26 mouse cellular contexts compared by ENCODE assay signal in the genomic region with DNA sequence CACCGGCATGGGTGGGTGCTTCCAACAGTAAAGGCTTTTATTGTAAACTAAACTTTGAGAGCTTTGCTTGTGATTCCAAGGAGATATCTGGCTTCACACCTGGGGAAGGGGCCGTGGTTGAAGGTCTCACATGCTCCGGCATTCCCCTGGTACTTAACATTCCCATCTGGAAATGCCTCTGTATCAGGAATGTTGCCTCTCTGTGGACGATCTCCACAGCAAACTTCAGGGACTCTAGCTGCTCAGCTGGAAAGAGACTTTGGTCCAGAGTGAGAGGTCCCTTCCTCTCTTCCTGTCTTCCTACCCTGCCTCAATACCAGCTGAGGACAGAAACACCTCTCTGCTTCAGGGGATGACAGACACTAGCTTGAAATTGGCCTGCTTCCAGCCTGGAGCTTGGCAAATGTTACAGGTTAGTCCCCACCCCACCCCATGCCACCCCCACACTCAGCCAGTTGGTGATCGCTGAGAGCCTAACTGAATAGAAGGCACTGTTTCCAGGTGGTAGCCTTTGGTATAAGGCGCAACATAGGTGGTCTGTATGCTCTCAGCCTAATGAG. TPM values are rescaled to one million over a fixed set of nuclear protein-coding genes. Genes with fewer than 3 reads are reported as not detected.
A peak's percentile ranks its signal among the peaks of the same experiment; 100 is the strongest.
DNase-seq lines count a peak whose midpoint lies in the region; ATAC-seq and TF ChIP-seq lines count a peak whose summit lies in the region.
"Had no signal": no experiment of that assay in that cellular context is flagged by ENCODE, and none has a peak within 500 bp of the region (broad histone marks: within the 10 kb centered on the region; RNA-seq: fewer than 3 reads in every experiment).

No protein-coding gene starts in this region.

- no peaks in the 10 kb centered on the region for H3K27me3 ChIP-seq in heart, embryonic 16.5 days (ENCODE audit: control insufficient read depth, insufficient read depth, low read length)
- peaks cover 12% of the 10 kb centered on the region for H3K27me3 ChIP-seq in myocyte (ENCODE audit: control insufficient read depth, insufficient read depth, insufficient read length)
- no peaks in the 10 kb centered on the region for H3K27me3 ChIP-seq in hindbrain, embryonic 14.5 days (ENCODE audit: control insufficient read depth, insufficient read depth, low read length)
- H3K27me3 ChIP-seq: forebrain, embryonic 15.5 days; limb, embryonic 13.5 days; midbrain, embryonic 13.5 days; neural tube, embryonic 13.5 days; Patski had no signal

- WGBS in heart, embryonic 16.5 days = 38% methylated on average over 6 of the region's 6 CpGs
- 77% methylated on average over 6 of the region's 6 CpGs for WGBS in hindbrain, embryonic 14.5 days

- H3K4me1 ChIP-seq in heart, embryonic 16.5 days (ENCODE audit: control insufficient read depth, insufficient read depth, low read length) = peaks cover 13% of the 10 kb centered on the region
- no peaks in the 10 kb centered on the region for H3K4me1 ChIP-seq in hindbrain, embryonic 14.5 days (replicated peaks; ENCODE audit: control insufficient read depth, insufficient read depth, low read length)
- H3K4me1 ChIP-seq: forebrain, embryonic 15.5 days; midbrain, embryonic 13.5 days; neural tube, embryonic 13.5 days had no signal

- H3K9ac ChIP-seq in heart, embryonic 16.5 days (ENCODE audit: low read length) = no peak overlapping the region; the same call in 1 of the 2 replicates
- H3K9ac ChIP-seq in hindbrain, embryonic 14.5 days = no peak overlapping the region
- H3K9ac ChIP-seq: forebrain, embryonic 15.5 days; limb, embryonic 13.5 days; liver, embryonic 14.5 days; midbrain, embryonic 13.5 days; neural tube, embryonic 13.5 days had no signal

- ATAC-seq in heart, embryonic 16.5 days (replicated peaks; ENCODE audit: extremely low read depth, insufficient read depth, low FRiP score) = no peak
- no peak for ATAC-seq in hindbrain, embryonic 14.5 days (ENCODE audit: low FRiP score)
- ATAC-seq: forebrain, embryonic 15.5 days; midbrain, embryonic 13.5 days; Patski had no signal

- intact Hi-C loops in heart, postnatal 14 days (cut with DNase I) = no loop called here

- peak overlapping the region; percentile 12; the same call in 1 of the 2 replicates for H3K4me2 ChIP-seq in heart, embryonic 16.5 days (ENCODE audit: low read depth, low read length)
- H3K4me2 ChIP-seq in myocyte (ENCODE audit: low read depth) = peak overlapping the region; percentile 35
- H3K4me2 ChIP-seq in hindbrain, embryonic 14.5 days (replicated peaks) = no peak overlapping the region
- H3K4me2 ChIP-seq: forebrain, embryonic 15.5 days; limb, embryonic 13.5 days; midbrain, embryonic 13.5 days; neural tube, embryonic 13.5 days had no signal

- TF ChIP-seq POLR2A in myocyte (IDR thresholded peaks at IDR 0.05; ENCODE audit: insufficient read length, low read depth) = no peak

- DNase-seq in cerebellum, postnatal 10 days = peak; percentile 29 to 46
- DNase-seq in cerebellum, postnatal 4 days (ENCODE audit: low spot score in 2 of 2) = no peak
- no peak for DNase-seq in heart, postnatal 14 days
- DNase-seq in kidney, postnatal 10 days = peak; percentile 44
- DNase-seq in kidney, adult 18-20 months = no peak
- DNase-seq in hindbrain, embryonic 14.5 days (ENCODE audit: low spot score) = no peak
- DNase-seq: adrenal gland, adult 8-10 months; cerebellum, adult 9-10 months; gastrocnemius, postnatal 36 days; layer of hippocampus, adult 9-11 months; right cerebral cortex, adult 18-20 months had no signal

- no peaks in the 10 kb centered on the region for H3K9me3 ChIP-seq in heart, embryonic 16.5 days (replicated peaks; ENCODE audit: control insufficient read depth, low read length)
- no peaks in the 10 kb centered on the region for H3K9me3 ChIP-seq in hindbrain, embryonic 14.5 days (ENCODE audit: control insufficient read depth, low read length)
- H3K9me3 ChIP-seq: forebrain, embryonic 15.5 days; hindbrain, embryonic 10.5 days; limb, embryonic 13.5 days; midbrain, embryonic 13.5 days; neural tube, embryonic 13.5 days had no signal

- H3K36me3 ChIP-seq in heart, embryonic 16.5 days (ENCODE audit: control insufficient read depth, insufficient read depth) = no peaks in the 10 kb centered on the region
- H3K36me3 ChIP-seq in myocyte (ENCODE audit: control insufficient read depth, insufficient read depth) = no peaks in the 10 kb centered on the region
- H3K36me3 ChIP-seq in hindbrain, embryonic 14.5 days (replicated peaks; ENCODE audit: control insufficient read depth, insufficient read depth) = no peaks in the 10 kb centered on the region
- H3K36me3 ChIP-seq: forebrain, embryonic 15.5 days; hindbrain, embryonic 10.5 days; limb, embryonic 13.5 days; midbrain, embryonic 13.5 days; neural tube, embryonic 13.5 days had no signal

- H3ac ChIP-seq in myocyte (ENCODE audit: control insufficient read depth, insufficient read length) = no peak overlapping the region

- H3K79me2 ChIP-seq in myocyte (ENCODE audit: control insufficient read depth, insufficient read depth) = no peaks in the 10 kb centered on the region

- no peak overlapping the region for H3K27ac ChIP-seq in heart, embryonic 16.5 days (ENCODE audit: low read length)
- no peak overlapping the region for H3K27ac ChIP-seq in hindbrain, embryonic 14.5 days
- H3K27ac ChIP-seq: forebrain, embryonic 15.5 days; hindbrain, embryonic 10.5 days; left cerebral cortex, adult 2 months; limb, embryonic 13.5 days; liver, embryonic 14.5 days; midbrain, embryonic 13.5 days; neural tube, embryonic 13.5 days; stomach, postnatal 0 days had no signal

- no peak overlapping the region for H3K4me3 ChIP-seq in heart, embryonic 16.5 days (ENCODE audit: low read length)
- H3K4me3 ChIP-seq in myocyte = no peak overlapping the region
- no peak overlapping the region for H3K4me3 ChIP-seq in hindbrain, embryonic 14.5 days (replicated peaks; ENCODE audit: low read length)
- H3K4me3 ChIP-seq: forebrain, embryonic 15.5 days; hindbrain, embryonic 10.5 days; left cerebral cortex, adult 2 months; limb, embryonic 13.5 days; midbrain, embryonic 13.5 days; neural tube, embryonic 13.5 days had no signal

TF ChIP-seq in myocyte, 11 proteins besides CTCF, POLR2A, EP300 and RAD21:
- TF ChIP-seq TCF3 (IDR thresholded peaks at IDR 0.05; ENCODE audit: insufficient read length, low read depth) (no peak), SRF (IDR thresholded peaks at IDR 0.05; ENCODE audit: control insufficient read depth, insufficient read length, low read depth) (no peak), CEBPB (IDR thresholded peaks at IDR 0.05; ENCODE audit: insufficient read depth, poor library complexity, severe bottlenecking) (no peak), POLR2AphosphoS2 (IDR thresholded peaks at IDR 0.05; ENCODE audit: insufficient read length, low read depth) (no peak), USF1 (IDR thresholded peaks at IDR 0.05; ENCODE audit: low read depth) (no peak), MYOG (IDR thresholded peaks at IDR 0.05; ENCODE audit: control insufficient read depth in 1 of 3, insufficient read depth in 1 of 3, insufficient read length in 2 of 3, low read depth in 2 of 3) (no peak), TCF12 (IDR thresholded peaks at IDR 0.05; ENCODE audit: insufficient read depth, poor library complexity, severe bottlenecking) (no peak), E2F4 (IDR thresholded peaks at IDR 0.05; ENCODE audit: insufficient read depth) (no peak), MYOD1 (IDR thresholded peaks at IDR 0.05; ENCODE audit: control insufficient read depth in 1 of 3, insufficient read length in 2 of 3, low read depth in 2 of 3) (no peak), MAX (IDR thresholded peaks at IDR 0.05; ENCODE audit: low read depth) (no peak), REST (IDR thresholded peaks at IDR 0.05; ENCODE audit: insufficient read depth, insufficient read length) (no peak)
TF ChIP-seq in myocyte: peak in this region for 0.

RNA-seq across cellular contexts. Expression of gene Methig1, which starts 1.4 kb away (rescaled TPM):
- 0.12 TPM in 1 of 2 replicates, not detected in the other for polyA plus RNA-seq in heart, embryonic 16.5 days (2015; fragmentation: Nextera tagmentation; extraction: Ambion mirVana)
- not detected for total RNA-seq in heart, postnatal 14 days (2021)
- not detected for polyA plus RNA-seq in myocyte (2012; fragmentation: generic; extraction: Trizol)
- 0.27 TPM in 1 of 2 replicates, not detected in the other for polyA plus RNA-seq in hindbrain, embryonic 14.5 days (2014; fragmentation: Nextera tagmentation; extraction: Ambion mirVana)
- total RNA-seq: gastrocnemius, postnatal 36 days; megakaryocyte, adult 5-6 weeks had no signal
- polyA plus RNA-seq: embryonic facial prominence, embryonic 14.5 days; forebrain, embryonic 15.5 days; midbrain, embryonic 13.5 days; stomach, postnatal 0 days had no signal

RNA-seq across cellular contexts. Expression of gene Mettl7a2, which starts 1.4 kb away (rescaled TPM):
- polyA plus RNA-seq in heart, embryonic 16.5 days (2015; fragmentation: Nextera tagmentation; extraction: Ambion mirVana) = not detected in 2 replicates
- 1 to 10 TPM in 1 of 2 experiments, under 1 TPM in 1; 0.68 to 1.1 TPM for total RNA-seq in heart, postnatal 14 days (2021)
- polyA plus RNA-seq in myocyte (2012; fragmentation: generic; extraction: Trizol) = not detected
- not detected in 2 replicates for polyA plus RNA-seq in hindbrain, embryonic 14.5 days (2014; fragmentation: Nextera tagmentation; extraction: Ambion mirVana)
- total RNA-seq: megakaryocyte, adult 5-6 weeks had no signal
- polyA plus RNA-seq: embryonic facial prominence, embryonic 14.5 days; forebrain, embryonic 15.5 days; hindbrain, embryonic 10.5 days; lung, embryonic 16.5 days; midbrain, embryonic 13.5 days; neural tube, embryonic 13.5 days; stomach, postnatal 0 days; thymus, postnatal 0 days had no signal

RNA-seq across cellular contexts. Expression of gene Higd1c, which starts 12.8 kb away (rescaled TPM):
- not detected in 2 replicates for polyA plus RNA-seq in heart, embryonic 16.5 days (2015; fragmentation: Nextera tagmentation; extraction: Ambion mirVana)
- not detected for total RNA-seq in heart, postnatal 14 days (2021)
- polyA plus RNA-seq in myocyte (2012; fragmentation: generic; extraction: Trizol) = not detected
- not detected in 2 replicates for polyA plus RNA-seq in hindbrain, embryonic 14.5 days (2014; fragmentation: Nextera tagmentation; extraction: Ambion mirVana)
- total RNA-seq: gastrocnemius, postnatal 36 days; left cerebral cortex, adult 2 months; megakaryocyte, adult 5-6 weeks had no signal
- polyA plus RNA-seq: embryonic facial prominence, embryonic 14.5 days; forebrain, embryonic 15.5 days; limb, embryonic 13.5 days; liver, embryonic 14.5 days; lung, embryonic 16.5 days; midbrain, embryonic 13.5 days; Patski; stomach, postnatal 0 days; thymus, postnatal 0 days had no signal

RNA-seq across cellular contexts. Expression of gene Mettl7a3, which starts 16.9 kb away (rescaled TPM):
- not detected in 2 replicates for polyA plus RNA-seq in heart, embryonic 16.5 days (2015; fragmentation: Nextera tagmentation; extraction: Ambion mirVana)
- total RNA-seq in heart, postnatal 14 days (2021) = not detected
- polyA plus RNA-seq in myocyte (2012; fragmentation: generic; extraction: Trizol) = not detected
- polyA plus RNA-seq in hindbrain, embryonic 14.5 days (2014; fragmentation: Nextera tagmentation; extraction: Ambion mirVana) = not detected in 2 replicates
- total RNA-seq: megakaryocyte, adult 5-6 weeks had no signal
- polyA plus RNA-seq: forebrain, embryonic 15.5 days; hindbrain, embryonic 10.5 days; liver, embryonic 14.5 days; lung, embryonic 16.5 days; midbrain, embryonic 13.5 days; stomach, postnatal 0 days; thymus, postnatal 0 days had no signal

RNA-seq across cellular contexts. Expression of gene Mettl7a1, which starts 47.6 kb away (rescaled TPM):
- 5.8 and 6.0 TPM in 2 replicates for polyA plus RNA-seq in heart, embryonic 16.5 days (2015; fragmentation: Nextera tagmentation; extraction: Ambion mirVana)
- 10 to 100 TPM; 29.3 to 40.9 TPM for total RNA-seq in heart, postnatal 14 days (2021)
- 9.4 TPM for polyA plus RNA-seq in myocyte (2012; fragmentation: generic; extraction: Trizol)
- 2.1 and 3.1 TPM in 2 replicates for polyA plus RNA-seq in hindbrain, embryonic 14.5 days (2014; fragmentation: Nextera tagmentation; extraction: Ambion mirVana)

Comparison
In these comparisons a context has a peak if more than half of its experiments do, and no peak if none do; other contexts are left out.
1. DNase-seq: peak in cerebellum, postnatal 10 days (2 of 2) and kidney, postnatal 10 days (single experiment); none in cerebellum, postnatal 4 days (0 of 2), heart, postnatal 14 days (0 of 2), kidney, adult 18-20 months (single experiment) and hindbrain, embryonic 14.5 days (single experiment).